Mouse (Mus musculus) bone marrow macrophage, adult 2 months (primary cell): ENCODE measurements around the gene Rnf169.

Experiments
- CTCF ChIP-seq: IDR thresholded peaks from 2 replicates; pipeline ENCODE4 v1.5.1; 2012; ENCODE audit warnings: low read depth, mild to moderate bottlenecking, low read length, moderate library complexity
- POLR2A ChIP-seq: IDR thresholded peaks from 2 replicates; pipeline ENCODE4 v1.6.1; 2012; ENCODE audit warnings: mild to moderate bottlenecking, low read depth, low read length, borderline replicate concordance

DNA sequence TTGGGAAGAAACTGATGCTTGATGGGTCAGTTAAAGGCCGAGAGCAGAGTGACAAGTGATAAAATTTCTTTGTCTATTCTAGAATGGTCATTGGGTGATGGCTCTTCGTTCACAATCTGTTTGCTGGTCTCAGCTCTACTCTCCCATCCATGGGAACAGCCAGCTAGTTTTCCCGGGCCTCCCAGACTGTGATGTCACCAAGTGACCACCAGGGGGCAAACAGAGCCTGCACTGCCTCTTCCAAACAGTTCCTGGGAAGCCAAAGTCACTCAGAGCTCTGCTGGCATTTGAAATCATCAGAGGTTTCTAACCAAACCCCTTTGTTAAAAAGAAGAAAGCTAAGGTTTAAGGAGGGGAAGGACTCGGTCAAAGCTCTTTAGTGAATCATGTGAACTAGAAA is 8.5 kb upstream of the Rnf169 start:
- TF ChIP-seq CTCF (peak; percentile 74), POLR2A (no peak)
